Mouse (Mus musculus) large intestine, adult 2 months (tissue): ENCODE data around the gene Rtn4rl1. TPM values are rescaled to one million over a fixed set of nuclear protein-coding genes. Genes with fewer than 3 reads are reported as not detected.

Experiments used
- DNase-seq: peaks from one replicate; pipeline ENCODE4 v3.0.0-alpha.2; 2012; ENCODE audit warnings: low read depth, low spot score
- WGBS: fragments of 180-500 bp; shearing (Covaris S2); methylation state at CpG from one replicate; pipeline ENCODE4 v1.1.7; 2018; 5-methylcytosine and 5-hydroxymethylcytosine counted together
- polyA plus RNA-seq: library from polyadenylated mRNA; depleted of rRNA; stranded (reverse); fragments of >200 nt; gene quantifications from 2 replicates; pipeline ENCODE4 v1.2.3, GENCODE M21; 2012

Gene Rtn4rl1
- polyA plus RNA-seq, 1 experiment, result 4.1 TPM

- WGBS, result 25% methylated on average over 4 of the region's 4 CpGs
- DNase-seq, result no peak
These were observed 12.8 kb downstream of the Rtn4rl1 start for GRCm38 (mm10) chr11:75206347-75206746.

GRCm38 (mm10) chr11:75209363-75209762, 15.8 kb downstream of the Rtn4rl1 start:
- DNase-seq, result no peak
- 82% methylated on average over 4 of the region's 4 CpGs for WGBS

- DNase-seq, result no peak
- WGBS, result 68% methylated on average over 4 of the region's 4 CpGs
These were observed 16.5 kb downstream of the Rtn4rl1 start for GRCm38 (mm10) chr11:75210093-75210492.

GRCm38 (mm10) chr11:75210755-75211154, 17.2 kb downstream of the Rtn4rl1 start:
- WGBS, result 76% methylated on average over 6 of the region's 6 CpGs
- no peak for DNase-seq

GRCm38 (mm10) chr11:75212031-75212667, 18.6 kb downstream of the Rtn4rl1 start:
- DNase-seq, result no peak
- WGBS, result 45% methylated on average over 8 of the region's 8 CpGs

- WGBS, result 28% methylated on average over 3 of the region's 3 CpGs
- no peak for DNase-seq
These were observed 19.3 kb downstream of the Rtn4rl1 start for GRCm38 (mm10) chr11:75212876-75213275.

- DNase-seq, result no peak
These were observed 19.9 kb downstream of the Rtn4rl1 start for GRCm38 (mm10) chr11:75213372-75214080.

GRCm38 (mm10) chr11:75214081-75214950, 20.7 kb downstream of the Rtn4rl1 start:
- 21% methylated on average over 13 of the region's 13 CpGs for WGBS
- no peak for DNase-seq

More at GRCm38 (mm10) chr11:75213372-75214080, 19.9 kb downstream of the Rtn4rl1 start:
- WGBS, result 9% methylated on average over 35 of the region's 35 CpGs

GRCm38 (mm10) chr11:75220115-75220514, 26.5 kb downstream of the Rtn4rl1 start:
- no peak for DNase-seq
- 21% methylated on average over 9 of the region's 9 CpGs for WGBS

GRCm38 (mm10) chr11:75220517-75221145, 27.0 kb downstream of the Rtn4rl1 start:
- 49% methylated on average over 6 of the region's 6 CpGs for WGBS
- DNase-seq, result no peak

GRCm38 (mm10) chr11:75224062-75224461, 30.5 kb downstream of the Rtn4rl1 start:
- 89% methylated on average over 12 of the region's 12 CpGs for WGBS
- no peak for DNase-seq

- DNase-seq, result no peak
- WGBS, result 89% methylated on average over 4 of the region's 4 CpGs
These were observed 31.3 kb downstream of the Rtn4rl1 start for GRCm38 (mm10) chr11:75224835-75225234.

GRCm38 (mm10) chr11:75227632-75228031, 34.0 kb downstream of the Rtn4rl1 start:
- DNase-seq, result no peak
- WGBS, result 62% methylated on average over 3 of the region's 3 CpGs

GRCm38 (mm10) chr11:75229289-75229688, 35.7 kb downstream of the Rtn4rl1 start:
- 70% methylated on average over 6 of the region's 6 CpGs for WGBS
- no peak for DNase-seq

GRCm38 (mm10) chr11:75230272-75230760, 36.7 kb downstream of the Rtn4rl1 start:
- no peak for DNase-seq
- WGBS, result 91% methylated on average over 6 of the region's 6 CpGs

GRCm38 (mm10) chr11:75231756-75232155, 38.2 kb downstream of the Rtn4rl1 start:
- 5% methylated on average over 7 of the region's 7 CpGs for WGBS
- DNase-seq, result no peak

GRCm38 (mm10) chr11:75232434-75232833, 38.9 kb downstream of the Rtn4rl1 start:
- DNase-seq, result no peak
- 75% methylated on average over 4 of the region's 4 CpGs for WGBS

GRCm38 (mm10) chr11:75234745-75235144, 41.2 kb downstream of the Rtn4rl1 start:
- 20% methylated on average over 16 of the region's 16 CpGs for WGBS
- DNase-seq, result no peak

GRCm38 (mm10) chr11:75240158-75240934, 46.8 kb downstream of the Rtn4rl1 start:
- 54% methylated on average over 13 of the region's 13 CpGs for WGBS
- no peak for DNase-seq
